Mouse (Mus musculus) heart, postnatal 0 days (tissue): ENCODE measurements around the gene Nod2.

Experiments used
- CTCF ChIP-seq: IDR thresholded peaks from 2 replicates; pipeline ENCODE4 v1.5.1; 2016; ENCODE audit warnings: antibody characterized with exemption, control low read depth, low read depth
- EP300 ChIP-seq: IDR thresholded peaks from 2 replicates; pipeline ENCODE4 v1.6.1; 2016; ENCODE audit warnings: antibody characterized with exemption, low read depth

GRCm38 (mm10) chr8:88614981-88615380 lies 32.1 kb upstream of the Nod2 start:
- TF ChIP-seq EP300 (no peak), CTCF (no peak)
